ENCODE assay signal across 8 mouse cellular contexts in the genomic region with DNA sequence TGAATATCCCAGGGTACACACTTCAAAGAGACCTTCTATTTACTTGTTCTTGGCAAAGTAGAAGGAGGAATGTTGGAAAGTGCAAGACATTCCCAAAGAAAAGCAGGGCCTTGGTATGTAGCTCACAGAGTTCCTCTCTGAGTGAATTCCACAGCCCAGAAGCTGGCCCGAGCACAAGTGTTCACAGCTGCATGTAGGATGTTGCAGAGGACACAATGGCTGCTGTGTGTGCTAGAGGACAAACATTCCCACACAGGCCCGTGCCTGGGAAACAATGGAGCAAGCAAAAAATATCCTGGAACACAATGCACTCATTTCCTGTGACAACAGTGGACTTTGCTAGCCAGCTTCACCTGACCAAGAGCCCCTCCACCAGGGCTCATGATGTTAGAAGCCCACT. TPM values are rescaled to one million over a fixed set of nuclear protein-coding genes. Genes with fewer than 3 reads are reported as not detected.
DNase-seq lines count a peak whose midpoint lies in the region; ATAC-seq lines count a peak whose summit lies in the region.

No protein-coding gene starts in this region.

- DNase-seq in cerebellum, adult 11 months, result peak; percentile 13
- no peak for DNase-seq in cerebellum, postnatal 14 days
- DNase-seq in midbrain, embryonic 10.5 days (ENCODE audit: low spot score), result no peak
- DNase-seq in left cerebral cortex, adult 18-20 months (ENCODE audit: low spot score in 2 of 2), result peak; percentile 45 to 50
- peak; percentile 70 for DNase-seq in telencephalon, adult 2 months (ENCODE audit: low read depth, low spot score)
- DNase-seq in embryo, embryonic 11 days, result no peak
- no peak for DNase-seq in ovary, postnatal 14 days (ENCODE audit: low spot score)

- H3K4me3 ChIP-seq in midbrain, embryonic 10.5 days, result no peak overlapping the region
- H3K4me3 ChIP-seq in midbrain, embryonic 13.5 days (replicated peaks), result no peak overlapping the region

- no peak overlapping the region for H3K9ac ChIP-seq in midbrain, embryonic 13.5 days (replicated peaks)

- no peak overlapping the region for H3K4me2 ChIP-seq in midbrain, embryonic 13.5 days (replicated peaks)

- H3K36me3 ChIP-seq in midbrain, embryonic 10.5 days, result no peaks in the 10 kb centered on the region
- H3K36me3 ChIP-seq in midbrain, embryonic 13.5 days, result no peaks in the 10 kb centered on the region

- H3K4me1 ChIP-seq in midbrain, embryonic 10.5 days, result peaks cover 5% of the 10 kb centered on the region
- H3K4me1 ChIP-seq in midbrain, embryonic 13.5 days (replicated peaks), result no peaks in the 10 kb centered on the region; the same call in 1 of the 2 replicates

- WGBS in midbrain, embryonic 10.5 days, result 62% methylated on average over 2 of the region's 2 CpGs
- WGBS in midbrain, embryonic 13.5 days, result 34% methylated on average over 2 of the region's 2 CpGs

- H3K9me3 ChIP-seq in midbrain, embryonic 10.5 days (replicated peaks), result 0 out of 2 replicates have a peak, but pooled peaks cover 4% of the 10 kb centered on the region
- no peaks in the 10 kb centered on the region; the same call in 1 of the 2 replicates for H3K9me3 ChIP-seq in midbrain, embryonic 13.5 days

- ATAC-seq in midbrain, embryonic 13.5 days, result no peak

- H3K27ac ChIP-seq in midbrain, embryonic 10.5 days (replicated peaks), result peak overlapping the region; percentile 46; the same call in 1 of the 2 replicates
- H3K27ac ChIP-seq in midbrain, embryonic 13.5 days, result no peak overlapping the region

- H3K27me3 ChIP-seq in midbrain, embryonic 10.5 days (ENCODE audit: low read depth, poor library complexity, severe bottlenecking), result no peaks in the 10 kb centered on the region
- no peaks in the 10 kb centered on the region for H3K27me3 ChIP-seq in midbrain, embryonic 13.5 days

RNA-seq across cellular contexts. Expression of gene Arhgap21, which starts 59.9 kb away (rescaled TPM):
- polyA plus RNA-seq in midbrain, embryonic 10.5 days (2016; fragmentation: Nextera tagmentation; extraction: Ambion mirVana), result 28.3 and 40.4 TPM in 2 replicates
- 51.7 and 54.4 TPM in 2 replicates for polyA plus RNA-seq in midbrain, embryonic 13.5 days (2015; fragmentation: Nextera tagmentation; extraction: Ambion mirVana)
- 100 to 1,000 TPM; 263 to 268 TPM for total RNA-seq in left cerebral cortex, adult 18-20 months (2021)

Comparison
In these comparisons a context has a peak if more than half of its experiments do, and no peak if none do; other contexts are left out.
1. DNase-seq: peak in cerebellum, adult 11 months (single experiment), left cerebral cortex, adult 18-20 months (2 of 2) and telencephalon, adult 2 months (single experiment); none in cerebellum, postnatal 14 days (0 of 2), midbrain, embryonic 10.5 days (single experiment), embryo, embryonic 11 days (single experiment) and ovary, postnatal 14 days (single experiment).